Mouse (Mus musculus) left cerebral cortex, adult 18-20 months (tissue): Measurements from ENCODE around the gene Tacc2. TPM values are rescaled to one million over a fixed set of nuclear protein-coding genes. Genes with fewer than 3 reads are reported as not detected.
"Not testable (repeated sequence)": the region's sequence is repeated elsewhere in the genome, so short reads cannot be mapped to it uniquely, and the experiment has no call there.

Experiments
- DNase-seq, 2 experiments: peaks; one replicate each; pipeline ENCODE4 v3.0.0; 2021 to 2022; ENCODE audit warnings: low spot score in 2 of 2, mixed read lengths in 1 of 2
- long read RNA-seq, 2 experiments: library from polyadenylated mRNA; stranded (forward); transcript quantifications; one replicate each; pipeline ENCODE4 v2.0.0; 2021
- total RNA-seq, 2 experiments: library from RNA; stranded (reverse); gene quantifications; 2 replicates each; pipeline ENCODE4 v1.2.3; 2021

Tacc2 gene
- total RNA-seq = 10 to 100 TPM; 61.9 to 68.9 TPM
- long read RNA-seq, experiment 1, partial matches to known transcripts = 8 of 43 reads
- long read RNA-seq, experiment 1, other reads (novel, unspliced or antisense) = 29 of 43 reads
- long read RNA-seq, experiment 2, partial matches to known transcripts = 11 of 25 reads
- long read RNA-seq, experiment 2, other reads (novel, unspliced or antisense) = 14 of 25 reads

DNA sequence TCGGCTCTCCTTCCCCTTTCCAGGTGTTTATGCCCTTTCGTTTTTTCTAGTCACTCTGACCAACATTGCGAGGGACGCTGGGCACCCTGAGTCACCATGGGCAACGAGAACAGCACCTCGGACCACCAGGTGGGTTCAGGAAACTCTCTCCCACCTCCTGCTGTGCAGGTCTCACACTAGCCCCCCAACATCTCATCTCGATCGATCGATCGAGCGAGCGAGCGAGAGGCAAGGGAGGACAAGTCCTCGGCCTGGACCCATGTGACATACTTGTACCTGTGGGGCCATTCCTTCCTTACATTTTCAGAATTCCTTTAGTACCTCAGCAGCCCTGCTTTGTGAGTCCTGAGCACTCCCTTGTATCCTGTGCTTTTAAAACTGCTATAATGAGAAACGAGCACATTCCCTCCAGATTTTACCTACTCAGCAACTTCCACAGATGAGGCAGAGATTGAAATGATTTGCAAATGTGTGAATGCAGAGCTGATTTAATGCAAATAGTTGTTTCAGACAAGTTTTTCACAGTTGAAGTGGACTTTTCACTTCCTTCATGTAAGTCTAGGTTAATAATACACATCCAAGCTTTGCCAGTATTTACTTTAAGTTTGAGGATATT lies at the start of gene Tacc2:
Gene Tacc2, plus strand, starts transcription at position 51 of the 616 bp plus-strand sequence.
- DNase-seq = no peak

DNA sequence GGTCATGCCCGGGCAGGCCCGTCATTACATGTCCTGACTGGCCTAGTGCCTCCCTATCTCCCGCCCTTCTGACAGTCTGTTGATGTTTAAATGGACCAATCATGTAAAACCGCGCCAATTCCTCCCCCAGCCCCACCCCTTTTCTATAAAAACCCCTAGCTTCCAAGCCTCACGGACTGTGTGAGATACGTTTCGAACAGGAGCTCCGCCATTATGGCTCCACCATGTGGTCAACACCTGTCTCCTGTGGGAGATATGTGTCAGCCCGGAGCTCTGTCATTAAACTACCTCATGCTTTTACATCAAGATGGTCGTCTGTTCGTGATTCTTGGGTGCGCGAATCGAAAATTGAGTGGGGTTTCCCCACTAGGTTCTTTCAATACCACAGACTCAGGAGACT lies 46.1 kb upstream of the Tacc2 start:
- DNase-seq = not testable (repeated sequence)

DNA sequence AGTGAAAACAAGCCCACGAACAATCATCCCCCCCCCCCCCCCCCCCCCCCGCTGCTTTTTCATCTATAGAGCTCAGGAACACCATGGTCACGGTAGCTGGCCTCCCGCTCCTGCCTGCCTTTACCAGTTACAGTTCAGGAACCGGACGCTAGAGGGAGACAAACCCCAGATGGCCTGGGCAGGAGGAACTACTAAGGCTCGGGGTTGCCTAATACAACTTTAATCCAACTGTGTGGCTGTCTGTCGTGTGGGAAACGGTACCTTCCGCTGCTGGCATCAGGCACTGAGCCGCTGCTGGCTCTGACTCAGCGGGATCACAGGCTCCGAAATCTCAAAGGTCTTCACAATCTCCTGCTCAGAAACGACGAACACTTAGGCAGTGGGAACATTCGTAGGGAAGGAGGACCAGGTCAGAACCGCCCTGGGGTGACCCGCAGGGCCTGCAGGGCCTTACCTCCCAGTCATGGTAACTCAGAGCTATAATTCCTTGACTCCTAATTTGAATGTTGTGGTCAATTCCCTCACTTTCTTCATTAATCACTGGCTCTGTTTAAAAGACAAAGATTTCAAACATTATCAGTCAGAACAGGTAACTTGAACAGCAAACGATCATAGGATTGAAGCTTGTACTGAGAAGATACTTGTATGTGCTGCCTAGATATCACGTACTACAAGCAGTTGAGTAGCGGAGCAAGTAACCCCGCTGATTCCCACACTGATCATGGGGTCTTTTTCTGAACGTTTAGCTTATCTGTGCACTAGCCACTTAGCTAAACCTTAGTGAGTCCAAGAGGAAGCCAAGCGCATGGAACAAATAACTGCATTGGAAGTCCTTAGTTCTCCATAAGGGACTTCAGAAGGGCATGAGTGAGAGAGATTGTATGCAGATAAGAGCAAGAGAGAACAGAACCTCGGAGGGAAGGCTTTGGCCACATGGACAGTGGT lies 43.6 kb upstream of the Tacc2 start:
- peak; percentile 90 to 95 for DNase-seq

DNA sequence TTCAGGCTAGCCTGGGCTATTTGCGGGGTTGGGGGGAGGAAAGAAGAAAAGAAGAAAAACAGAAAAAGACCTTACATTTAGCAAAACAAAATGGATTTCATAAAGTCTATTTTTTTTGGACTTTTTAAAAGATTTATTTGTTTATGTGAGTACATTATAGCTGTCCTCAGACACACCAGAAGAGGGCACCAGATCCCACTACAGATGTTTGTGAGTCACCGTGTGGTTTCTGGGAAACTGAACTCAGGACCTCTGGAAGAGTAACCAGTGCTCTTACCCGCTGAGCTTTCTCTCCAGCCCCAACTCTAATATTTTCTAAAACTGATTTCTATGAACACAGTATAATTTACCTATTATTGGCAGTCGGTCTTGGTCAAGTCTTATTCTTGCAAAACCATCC lies 42.1 kb upstream of the Tacc2 start:
- no peak for DNase-seq

DNA sequence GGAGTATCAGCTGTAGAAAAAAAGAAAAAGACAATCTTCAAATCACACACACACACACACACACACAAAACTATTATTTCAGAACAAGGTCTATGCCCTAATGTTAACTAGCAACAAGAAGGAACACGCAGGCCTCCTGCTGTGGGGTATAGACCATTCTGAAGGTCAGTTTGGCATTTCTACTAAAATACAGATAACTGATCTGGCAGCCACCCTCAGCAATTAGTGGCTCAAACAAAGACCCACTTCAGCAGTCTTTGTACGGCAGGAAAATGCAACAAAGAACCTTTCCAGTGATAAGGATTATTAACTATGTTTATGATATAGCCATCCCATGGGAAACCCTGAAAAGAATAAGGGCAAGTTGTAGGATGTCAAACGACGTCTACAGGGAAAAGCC lies 40.2 kb upstream of the Tacc2 start:
- no peak for DNase-seq

DNA sequence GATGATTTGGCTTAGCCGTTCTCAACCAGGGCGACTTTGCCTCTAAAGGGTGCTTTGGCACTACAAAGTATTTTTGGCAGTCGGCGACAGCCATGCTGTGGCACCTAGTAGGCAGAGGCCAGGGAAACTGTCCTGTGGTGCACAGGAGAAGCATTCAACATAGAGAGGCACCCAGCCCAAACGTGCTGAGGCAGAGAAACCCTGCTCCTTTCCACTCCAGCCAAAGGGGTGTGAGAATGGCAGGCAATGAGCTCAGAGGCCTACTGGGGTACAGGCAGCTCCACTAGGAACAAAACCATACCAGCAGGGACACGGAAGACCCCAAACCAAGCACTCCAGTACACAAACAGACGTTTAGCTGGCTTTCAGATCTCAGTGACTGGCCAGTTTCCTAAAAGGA lies 37.1 kb upstream of the Tacc2 start:
- no peak for DNase-seq

DNA sequence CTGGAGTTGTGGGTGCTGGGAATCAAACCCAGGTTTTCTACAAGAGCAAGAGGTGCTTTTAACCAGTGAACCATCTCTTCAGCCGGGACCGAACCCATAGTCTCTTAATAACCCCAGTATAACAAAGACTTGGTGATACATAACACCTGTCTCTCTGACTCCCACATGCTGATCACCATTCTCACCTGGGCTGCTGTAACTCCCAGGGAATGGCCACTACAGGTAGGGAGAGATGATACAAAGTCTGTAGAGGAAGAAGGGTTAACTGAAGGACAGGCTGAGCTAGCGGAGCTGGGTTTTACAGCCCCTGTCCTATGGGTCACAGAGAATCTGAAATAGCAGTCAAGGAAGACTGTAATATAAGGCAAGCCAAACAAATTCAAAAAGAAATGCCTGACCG lies 34.1 kb upstream of the Tacc2 start:
- no peak for DNase-seq

DNA sequence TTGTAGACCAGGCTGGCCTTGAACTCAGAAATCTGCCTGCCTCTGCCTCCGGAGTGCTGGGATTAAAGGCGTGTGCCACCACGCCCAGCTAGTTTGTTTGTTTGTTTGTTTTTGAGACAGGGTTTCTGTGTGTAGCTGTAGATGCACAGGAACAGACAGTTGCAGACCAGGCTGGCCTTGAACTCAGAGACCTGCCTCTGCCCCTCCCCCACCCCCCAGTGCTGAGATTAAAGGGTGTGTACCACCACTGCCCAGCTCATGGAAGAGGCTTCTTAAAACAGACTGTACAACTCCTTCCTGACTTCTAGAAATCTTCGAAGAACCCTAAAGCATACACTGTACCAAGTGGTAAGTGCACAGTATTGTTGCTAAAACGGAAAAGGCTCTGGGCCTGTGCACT lies 31.8 kb upstream of the Tacc2 start:
- DNase-seq = no peak

DNA sequence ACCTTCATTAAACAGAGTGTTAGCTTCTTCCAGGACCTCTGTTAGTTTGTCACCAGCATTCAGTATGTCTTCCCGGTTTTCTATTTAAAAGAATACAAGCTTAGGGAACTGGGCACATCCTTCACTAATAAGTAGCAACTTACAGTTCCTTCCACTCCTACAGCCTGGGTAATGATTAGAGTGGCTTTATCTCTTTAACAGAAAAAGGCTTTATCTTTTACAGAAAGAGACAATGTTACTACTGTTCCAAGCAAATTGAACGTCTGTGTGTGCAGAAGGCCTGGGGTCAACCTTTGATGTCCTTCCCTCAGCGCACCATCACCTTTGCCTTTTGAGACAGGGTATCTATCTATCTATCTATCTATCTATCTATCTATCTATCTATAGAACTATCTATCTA lies 31.3 kb upstream of the Tacc2 start:
- DNase-seq = no peak

DNA sequence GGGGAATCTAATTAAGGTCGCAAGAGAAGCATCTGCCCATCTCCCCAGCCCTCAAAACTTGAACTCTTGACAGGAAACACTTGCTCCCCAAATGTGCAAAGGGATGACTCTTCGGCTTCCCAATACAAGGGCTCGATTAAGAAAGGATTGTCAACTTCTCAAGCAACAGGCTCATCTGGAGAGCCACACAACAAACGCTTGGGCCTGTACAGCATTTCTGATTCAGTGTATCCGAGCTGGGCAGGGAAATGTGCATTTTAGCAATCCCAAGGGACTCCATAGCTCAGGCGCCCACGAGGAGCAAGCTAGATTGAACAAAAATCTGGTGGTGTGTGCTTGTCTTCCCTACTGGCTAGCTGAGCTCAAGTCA lies 30.8 kb upstream of the Tacc2 start:
- DNase-seq = no peak

DNA sequence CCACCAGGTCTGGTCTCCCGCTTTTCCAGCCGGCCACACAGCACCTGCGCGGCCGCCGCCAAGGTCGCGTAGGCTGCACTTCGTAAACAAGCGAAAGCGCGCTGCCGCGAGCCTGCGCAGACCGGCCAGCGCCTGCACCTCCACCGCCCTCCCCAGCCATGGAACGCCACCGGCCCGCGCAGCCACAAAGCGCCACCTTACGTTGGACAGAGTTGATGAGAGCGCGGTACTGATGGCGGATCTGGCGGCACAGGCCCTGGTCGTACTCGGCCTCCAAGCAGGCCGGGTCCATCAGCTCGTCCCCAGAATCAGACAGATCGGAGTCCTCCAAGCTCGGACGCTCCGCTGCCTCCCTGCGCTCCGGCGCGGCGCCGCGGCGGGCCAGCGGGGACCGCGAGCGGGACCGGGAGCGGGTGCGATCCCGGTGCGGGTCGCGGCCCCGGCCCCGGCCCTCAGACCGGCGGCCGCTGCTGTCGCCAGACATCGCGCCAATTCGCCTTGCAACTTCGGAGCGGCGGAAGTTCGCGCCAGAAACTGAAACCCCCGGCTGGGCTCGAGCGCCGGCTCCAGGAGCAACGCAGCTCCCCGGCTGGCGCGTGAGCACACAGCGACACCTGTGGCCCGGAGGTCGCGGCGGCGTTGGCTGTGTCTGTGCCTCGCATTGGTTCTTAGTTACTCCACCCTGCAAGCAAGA lies 30.3 kb upstream of the Tacc2 start:
- peak; percentile 93 to 94 for DNase-seq

DNA sequence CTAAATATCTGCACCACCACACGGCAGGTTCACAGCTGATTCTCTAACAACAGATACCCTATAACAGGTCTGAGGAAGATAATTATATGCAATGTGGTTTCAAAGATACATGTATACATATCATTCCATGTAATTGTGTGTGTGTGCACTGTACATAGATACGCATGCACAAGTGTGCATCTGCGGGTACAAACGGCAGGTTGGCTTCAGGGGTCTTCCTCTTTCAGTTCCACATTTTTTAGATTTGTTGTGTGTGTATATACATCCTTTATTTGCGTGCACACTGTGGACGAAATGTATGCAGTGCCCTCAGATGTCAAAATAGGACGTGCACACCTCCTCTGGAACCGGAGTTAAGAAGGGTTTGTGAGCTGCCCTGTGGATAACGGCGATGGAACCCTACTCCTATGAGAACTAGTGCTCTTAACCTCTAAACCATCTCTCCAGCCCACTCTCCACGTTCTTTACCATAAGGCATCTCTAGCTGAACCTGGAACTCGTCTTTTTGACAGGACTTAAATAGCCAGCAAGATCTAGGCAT lies 29.5 kb upstream of the Tacc2 start:
- no peak for DNase-seq

DNA sequence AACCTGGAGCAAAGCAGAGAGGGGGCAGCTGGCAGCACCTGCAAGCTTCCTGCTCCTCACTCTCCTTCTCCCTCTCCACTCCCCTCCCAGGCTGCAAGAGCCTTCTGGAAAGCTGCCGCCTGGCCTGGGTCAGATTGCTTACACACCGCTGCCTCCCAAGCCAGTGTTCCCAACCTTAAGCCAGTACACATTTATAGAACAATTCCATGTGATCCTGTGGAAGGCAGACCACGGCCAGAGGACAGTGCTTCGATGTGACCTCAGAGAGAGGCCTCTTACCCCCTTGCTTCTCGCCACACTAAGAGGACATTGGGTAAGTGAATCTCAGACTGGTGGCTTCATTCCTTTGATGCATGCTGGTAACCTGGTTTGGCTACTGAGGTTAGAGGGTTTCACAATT lies 24.5 kb upstream of the Tacc2 start:
- DNase-seq = no peak

DNA sequence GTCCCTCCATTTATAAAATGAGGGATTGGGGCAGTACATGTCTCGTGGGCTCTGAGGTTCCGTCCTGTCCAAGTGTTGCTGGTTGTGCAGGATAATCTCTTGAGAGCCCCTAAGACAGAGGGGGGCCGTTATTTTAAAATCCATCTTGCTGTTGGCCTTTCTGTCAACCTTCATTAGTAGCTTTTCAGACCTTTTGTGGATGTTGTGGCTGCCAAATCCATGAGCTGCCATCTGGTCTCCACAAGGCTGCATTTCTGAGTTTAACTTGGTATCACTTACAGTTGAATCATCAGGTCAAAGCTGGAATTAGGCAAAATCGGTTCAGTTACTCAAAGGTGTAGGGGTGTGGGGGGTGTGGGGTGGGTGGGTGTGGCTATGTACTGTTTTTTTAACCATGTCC lies 23.9 kb upstream of the Tacc2 start:
- no peak for DNase-seq

DNA sequence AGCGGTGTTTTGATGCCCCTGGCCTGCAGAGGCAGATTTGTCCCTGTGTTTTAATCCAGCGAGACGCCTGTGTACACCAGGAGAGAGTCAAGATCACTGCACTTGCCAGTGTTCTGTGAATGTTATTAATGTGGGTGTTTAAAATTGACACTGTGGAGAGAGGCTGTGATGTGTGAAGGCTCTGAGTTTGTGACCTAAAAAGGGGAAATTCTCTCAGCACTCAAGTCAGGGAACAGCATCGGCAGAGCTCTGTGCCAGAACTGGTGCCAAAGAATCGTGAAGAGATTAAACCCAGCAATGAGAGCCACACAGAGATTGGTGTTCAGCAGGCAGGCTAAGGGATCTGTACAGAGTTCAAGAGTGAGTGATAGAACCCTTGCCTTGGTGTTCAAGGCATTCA lies 21.6 kb upstream of the Tacc2 start:
- DNase-seq = no peak

DNA sequence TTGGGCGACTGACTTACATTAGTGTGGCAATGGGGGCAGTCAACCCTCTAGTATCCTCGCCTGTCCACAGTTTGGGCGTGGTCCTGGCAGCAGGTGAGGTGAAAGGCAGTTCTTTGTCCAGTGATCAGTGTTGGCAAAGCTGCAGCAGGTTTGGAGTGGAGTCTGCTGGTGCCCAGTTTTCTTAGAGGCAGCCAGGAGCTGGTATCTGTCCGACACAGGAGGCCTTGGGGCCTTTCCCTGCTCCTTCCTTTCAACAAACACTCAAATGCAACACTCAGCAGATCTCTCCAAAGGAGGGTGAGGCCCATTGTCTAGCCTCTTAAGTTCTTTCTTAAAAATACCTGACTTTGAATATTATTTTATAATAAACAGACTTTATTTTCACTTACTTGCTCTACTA lies 18.6 kb upstream of the Tacc2 start:
- DNase-seq = no peak

DNA sequence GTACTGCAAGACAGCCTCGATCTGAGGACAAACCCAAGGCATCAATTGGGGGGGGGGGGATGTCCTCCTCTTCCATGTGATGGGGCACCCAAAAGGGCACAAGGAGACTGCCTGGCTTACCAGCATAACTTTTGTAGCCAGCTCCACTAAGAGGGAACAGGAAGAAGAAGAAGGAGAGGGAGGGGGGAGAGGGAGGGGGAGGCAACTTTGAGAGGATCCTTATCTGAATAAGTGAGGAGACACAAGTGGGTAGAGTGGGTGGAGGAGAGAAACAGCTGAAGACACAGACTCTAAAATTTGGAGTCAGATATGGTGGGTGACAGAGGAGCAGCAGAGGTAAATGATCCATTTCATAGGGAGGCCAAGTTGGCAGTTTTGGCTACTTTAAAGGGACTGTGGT lies 16.3 kb upstream of the Tacc2 start:
- no peak for DNase-seq

DNA sequence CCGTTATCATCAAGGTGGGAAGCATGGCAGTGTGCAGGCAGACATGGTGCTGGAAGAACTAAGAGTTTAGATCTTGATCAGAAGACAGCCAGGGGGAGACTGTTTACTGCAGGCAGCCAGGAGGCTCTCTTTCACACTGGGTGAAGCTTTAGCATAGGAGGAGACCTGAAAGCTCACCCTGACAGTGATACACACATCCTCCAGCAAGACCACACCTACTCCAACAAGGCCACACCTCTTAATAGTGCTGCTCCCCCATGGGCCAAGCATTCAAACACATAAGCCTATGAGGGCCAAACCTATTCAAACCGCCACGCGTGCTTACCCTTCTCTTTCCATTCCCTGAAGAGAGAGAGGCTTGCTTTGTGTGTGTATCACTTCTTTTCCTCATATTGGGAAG lies 14.0 kb upstream of the Tacc2 start:
- DNase-seq = no peak

DNA sequence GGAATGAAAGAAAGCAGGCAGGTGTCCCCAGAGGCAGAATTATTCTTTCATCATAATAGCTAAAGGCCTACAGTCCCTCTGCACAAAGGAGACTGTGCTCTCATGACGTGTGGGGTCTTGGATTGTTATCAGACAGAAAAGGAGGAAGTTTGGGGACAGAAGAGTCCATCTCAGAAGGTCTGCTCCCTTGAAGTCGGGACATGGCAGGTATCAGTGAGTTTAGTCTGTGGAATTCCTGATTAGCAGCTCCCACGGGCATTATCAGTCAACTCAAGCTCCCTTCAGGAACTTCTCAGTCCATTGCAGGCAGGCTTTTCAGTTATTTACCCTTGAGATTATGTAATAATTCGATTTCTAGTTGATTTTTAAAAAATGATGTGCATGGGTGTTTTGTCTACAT lies 13.4 kb upstream of the Tacc2 start:
- no peak for DNase-seq

DNA sequence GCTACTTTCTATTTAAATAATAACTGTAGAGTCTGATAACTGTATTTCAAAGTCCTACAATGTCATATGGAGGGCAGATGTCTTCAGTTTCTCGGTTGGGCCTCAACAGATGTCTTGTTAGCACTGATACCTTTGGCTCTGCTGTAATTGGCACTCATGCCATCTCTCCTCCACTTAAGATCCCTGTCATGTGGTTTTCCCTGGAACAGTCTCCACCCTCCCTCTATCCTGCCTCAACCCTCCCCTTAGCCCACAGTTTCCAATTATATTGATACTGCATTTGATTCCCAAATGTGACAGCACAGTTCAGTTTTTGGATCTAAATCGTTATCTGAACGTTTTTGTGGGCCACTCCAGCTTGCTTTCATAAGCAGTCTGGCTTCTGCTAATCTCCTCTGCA lies 12.6 kb upstream of the Tacc2 start:
- no peak for DNase-seq

DNA sequence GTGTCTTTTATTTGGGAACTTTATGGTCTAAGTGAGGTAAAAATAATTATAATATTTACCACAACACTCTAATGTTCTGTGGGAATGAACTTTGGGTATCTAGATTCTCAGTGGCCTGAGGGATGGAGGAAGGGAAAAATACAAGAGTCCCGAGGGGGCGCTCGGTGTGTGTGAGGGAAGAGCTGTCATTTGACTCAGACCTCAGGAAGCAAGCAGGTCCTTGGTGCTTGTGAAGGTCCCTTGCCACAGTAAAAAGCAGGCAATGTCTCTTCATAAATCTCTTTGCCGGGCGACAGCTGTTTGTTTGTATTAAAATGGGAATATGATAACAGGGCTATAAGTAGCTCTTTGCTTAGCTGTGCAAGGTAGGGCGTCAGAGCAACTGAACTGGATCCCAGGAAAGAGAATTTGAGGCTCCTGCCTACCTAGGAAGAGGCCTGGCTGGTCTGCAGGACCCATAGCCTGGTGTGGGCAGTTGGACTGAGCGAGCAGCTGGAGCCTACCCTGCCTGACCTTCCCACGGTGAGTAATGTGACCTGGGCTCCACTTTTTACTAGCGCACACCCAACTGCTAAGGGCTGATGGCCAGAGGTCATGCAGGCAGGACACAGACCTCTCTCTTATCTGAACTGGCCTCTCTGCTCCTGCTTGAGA lies 8.3 kb upstream of the Tacc2 start:
- DNase-seq = no peak
